Mouse (Mus musculus) olfactory bulb, adult 2 months (tissue): ENCODE results near the gene Clip1. TPM values are rescaled to one million over a fixed set of nuclear protein-coding genes. Genes with fewer than 3 reads are reported as not detected.

ENCODE experiments used
- H3K27ac ChIP-seq: fragments of 200-500 bp; 2 replicates; pipeline ENCODE4 v1.5.1; 2012; ENCODE audit warnings: low read depth, low read length; ENCODE audit not compliant: insufficient read depth
- H3K4me1 ChIP-seq: fragments of 200-500 bp; 2 replicates; pipeline ENCODE4 v1.6.1; 2012; ENCODE audit warnings: low read length; ENCODE audit not compliant: control insufficient read depth, insufficient read depth
- H3K4me3 ChIP-seq: fragments of 200-500 bp; 2 replicates; pipeline ENCODE4 v1.5.1; 2012; ENCODE audit warnings: mild to moderate bottlenecking, low read depth, low read length, moderate library complexity; ENCODE audit not compliant: insufficient read depth
- CTCF ChIP-seq: fragments of 200-500 bp; IDR thresholded peaks from 2 replicates; pipeline ENCODE4 v1.5.1; 2012; ENCODE audit warnings: low read depth, mild to moderate bottlenecking, low read length, moderate library complexity; ENCODE audit not compliant: insufficient read depth
- POLR2A ChIP-seq: fragments of 200-500 bp; IDR thresholded peaks from 2 replicates; pipeline ENCODE4 v1.6.1; 2012; ENCODE audit warnings: mild to moderate bottlenecking, low read depth, low read length, moderate library complexity; ENCODE audit not compliant: insufficient read depth
- WGBS: fragments of 180-500 bp; shearing (Covaris S2); methylation state at CpG from one replicate; pipeline ENCODE4 v1.1.7; 2018; 5-methylcytosine and 5-hydroxymethylcytosine counted together
- polyA plus RNA-seq: library from polyadenylated mRNA; stranded (reverse); fragments of >200 nt; gene quantifications from 2 replicates; pipeline ENCODE4 v1.2.4, GENCODE M21; 2012; ENCODE audit warnings: low replicate concordance; ENCODE audit not compliant: missing spikeins, insufficient read depth, insufficient read length

Clip1 gene
- polyA plus RNA-seq, 1 experiment: not detected

GRCm38 (mm10) chr5:123626631-123627030, 57.8 kb downstream of the Clip1 start:
- Histone ChIP-seq H3K27ac (no peak overlapping the region), H3K4me3 (no peak overlapping the region), H3K4me1 (no peaks in the 10 kb centered on the region)
- WGBS: 11% methylated on average over 8 of the region's 8 CpGs
- TF ChIP-seq CTCF (no peak), POLR2A (no peak)

GRCm38 (mm10) chr5:123622421-123622820, 62.0 kb downstream of the Clip1 start:
- 83% methylated on average over 13 of the region's 13 CpGs for WGBS
- TF ChIP-seq CTCF: no peak
- no peak for TF ChIP-seq POLR2A
- Histone ChIP-seq H3K4me3 (no peak overlapping the region), H3K27ac (no peak overlapping the region), H3K4me1 (no peaks in the 10 kb centered on the region)

GRCm38 (mm10) chr5:123618558-123618957, 65.9 kb downstream of the Clip1 start:
- Histone ChIP-seq H3K4me1 (no peaks in the 10 kb centered on the region), H3K27ac (no peak overlapping the region), H3K4me3 (no peak overlapping the region)
- WGBS: 52% methylated on average over 2 of the region's 2 CpGs
- TF ChIP-seq POLR2A: no peak
- TF ChIP-seq CTCF: no peak

GRCm38 (mm10) chr5:123614246-123614645, 70.2 kb downstream of the Clip1 start:
- 89% methylated on average over 24 of the region's 24 CpGs for WGBS
- Histone ChIP-seq H3K27ac (no peak overlapping the region), H3K4me3 (no peak overlapping the region), H3K4me1 (0 out of 2 replicates have a peak, but pooled peaks cover 2% of the 10 kb centered on the region)
- TF ChIP-seq CTCF (no peak), POLR2A (no peak)

- TF ChIP-seq POLR2A (no peak), CTCF (no peak)
- Histone ChIP-seq H3K4me1 (peaks cover 11% of the 10 kb centered on the region), H3K27ac (no peak overlapping the region), H3K4me3 (no peak overlapping the region)
- WGBS: 20% methylated on average over 4 of the region's 4 CpGs
Measured at GRCm38 (mm10) chr5:123609843-123610242, 74.6 kb downstream of the Clip1 start.

GRCm38 (mm10) chr5:123609416-123609815, 75.0 kb downstream of the Clip1 start:
- TF ChIP-seq POLR2A: no peak
- no peak for TF ChIP-seq CTCF
- H3K4me1 ChIP-seq: peaks cover 11% of the 10 kb centered on the region
- H3K27ac ChIP-seq: no peak overlapping the region
- WGBS: 85% methylated on average over 7 of the region's 7 CpGs
- no peak overlapping the region for H3K4me3 ChIP-seq

- TF ChIP-seq CTCF: no peak
- TF ChIP-seq POLR2A: no peak
- WGBS: 54% methylated on average over 3 of the region's 3 CpGs
- Histone ChIP-seq H3K4me1 (peaks cover 17% of the 10 kb centered on the region), H3K4me3 (no peak overlapping the region), H3K27ac (no peak overlapping the region)
Measured at GRCm38 (mm10) chr5:123607211-123607669, 77.2 kb downstream of the Clip1 start.

- WGBS: 15% methylated on average over 11 of the region's 11 CpGs
- TF ChIP-seq POLR2A (no peak), CTCF (no peak)
- peak overlapping the region; percentile 36 for H3K4me3 ChIP-seq
- peaks cover 24% of the 10 kb centered on the region for H3K4me1 ChIP-seq
- H3K27ac ChIP-seq: peak overlapping the region; percentile 54
Measured at GRCm38 (mm10) chr5:123603496-123603895, 80.9 kb downstream of the Clip1 start.

- TF ChIP-seq POLR2A: no peak
- TF ChIP-seq CTCF: no peak
- Histone ChIP-seq H3K4me1 (peaks cover 19% of the 10 kb centered on the region), H3K27ac (peak overlapping the region; percentile 54; the same call in 1 of the 2 replicates), H3K4me3 (no peak overlapping the region; the same call in 1 of the 2 replicates)
- 73% methylated on average over 6 of the region's 6 CpGs for WGBS
Measured at GRCm38 (mm10) chr5:123602174-123602573, 82.2 kb downstream of the Clip1 start.

GRCm38 (mm10) chr5:123599319-123599718, 85.1 kb downstream of the Clip1 start:
- TF ChIP-seq CTCF (no peak), POLR2A (no peak)
- H3K4me1 ChIP-seq: peaks cover 18% of the 10 kb centered on the region
- WGBS: 65% methylated on average over 6 of the region's 6 CpGs
- no peak overlapping the region for H3K27ac ChIP-seq
- no peak overlapping the region for H3K4me3 ChIP-seq
